Mouse (Mus musculus) stomach, embryonic 16.5 days (tissue): ENCODE measurements around the gene Slc25a20. TPM values are rescaled to one million over a fixed set of nuclear protein-coding genes. Genes with fewer than 3 reads are reported as not detected.

Experiments used
- ATAC-seq: fragments of 200-750 bp; cut with Nextera tagmentation; 2 replicates; pipeline ENCODE4 v1.8.0; 2017; ENCODE audit warnings: moderate number of reproducible peaks, moderate TSS enrichment; ENCODE audit not compliant: insufficient read depth, low FRiP score
- H3K27ac ChIP-seq: fragments of 300-500 bp; sonication (generic); 2 replicates; pipeline ENCODE4 v1.5.1; 2014; ENCODE audit warnings: low read length
- H3K27me3 ChIP-seq: fragments of 300-500 bp; sonication (generic); 2 replicates; pipeline ENCODE4 v1.6.1; 2014; ENCODE audit warnings: low read length, control low read depth, mixed read lengths; ENCODE audit not compliant: control insufficient read depth, insufficient read depth
- H3K36me3 ChIP-seq: fragments of 300-500 bp; sonication (generic); 2 replicates; pipeline ENCODE4 v1.6.1; 2014; ENCODE audit warnings: low read length; ENCODE audit not compliant: control insufficient read depth, insufficient read depth
- H3K4me1 ChIP-seq: fragments of 300-500 bp; sonication (generic); 2 replicates; pipeline ENCODE4 v1.6.1; 2014; ENCODE audit warnings: low read length, control low read depth, mixed read lengths; ENCODE audit not compliant: control insufficient read depth, insufficient read depth
- H3K4me2 ChIP-seq: fragments of 300-500 bp; sonication (generic); 2 replicates; pipeline ENCODE4 v1.6.1; 2014; ENCODE audit warnings: low read depth, low read length, mixed read lengths
- H3K4me3 ChIP-seq: fragments of 300-500 bp; sonication (generic); replicated peaks from 2 replicates; pipeline ENCODE4 v1.5.1; 2014; ENCODE audit warnings: mild to moderate bottlenecking, low read length
- H3K9ac ChIP-seq: fragments of 300-500 bp; sonication (generic); 2 replicates; pipeline ENCODE4 v1.6.1; 2014; ENCODE audit warnings: low read length
- H3K9me3 ChIP-seq: fragments of 300-500 bp; sonication (generic); replicated peaks from 2 replicates; pipeline ENCODE4 v1.6.1; 2016; ENCODE audit warnings: low read length, control low read depth; ENCODE audit not compliant: control insufficient read depth
- WGBS: fragments of 180-500 bp; shearing (Covaris S2); extraction: QIAGEN DNeasy Blood & Tissue Kit; methylation state at CpG from one replicate; pipeline ENCODE4 v1.1.7; 2014; 5-methylcytosine and 5-hydroxymethylcytosine counted together
- microRNA-seq: library from miRNA; unstranded; fragments of <30 nt; microRNA quantifications from one replicate; pipeline ENCODE4, GENCODE M21; 2016
- polyA plus RNA-seq: library from polyadenylated mRNA; unstranded; fragments of >200 nt; fragmentation: Nextera tagmentation; extraction: Ambion mirVana; gene quantifications from 2 replicates; pipeline ENCODE4 v1.2.1, GENCODE M21; 2015

The Slc25a20 gene
- polyA plus RNA-seq, 1 experiment from 2014 or later = 47.8 TPM

GRCm38 (mm10) chr9:108710767-108711166, 48.9 kb downstream of the Slc25a20 start:
- Histone ChIP-seq H3K4me1 (no peaks in the 10 kb centered on the region), H3K4me2 (no peak overlapping the region), H3K27me3 (no peaks in the 10 kb centered on the region), H3K9ac (no peak overlapping the region), H3K9me3 (no peaks in the 10 kb centered on the region), H3K36me3 (no peaks in the 10 kb centered on the region), H3K27ac (no peak overlapping the region), H3K4me3 (no peak overlapping the region)
- WGBS = 79% methylated on average over 7 of the region's 7 CpGs
- no peak for ATAC-seq

- WGBS = 81% methylated on average over 4 of the region's 4 CpGs
These were observed 54.3 kb downstream of the Slc25a20 start for GRCm38 (mm10) chr9:108716199-108716598.

GRCm38 (mm10) chr9:108723751-108724150, 61.9 kb downstream of the Slc25a20 start:
- ATAC-seq = no peak
- H3K4me2 ChIP-seq = no peak overlapping the region
- WGBS = 73% methylated on average over 2 of the region's 2 CpGs
- peaks cover 3% of the 10 kb centered on the region; the same call in 1 of the 2 replicates for H3K36me3 ChIP-seq
- H3K27me3 ChIP-seq = no peaks in the 10 kb centered on the region
- no peaks in the 10 kb centered on the region for H3K9me3 ChIP-seq
- no peak overlapping the region for H3K27ac ChIP-seq
- no peaks in the 10 kb centered on the region for H3K4me1 ChIP-seq
- no peak overlapping the region for H3K9ac ChIP-seq
- no peak overlapping the region for H3K4me3 ChIP-seq

More at GRCm38 (mm10) chr9:108716199-108716598, 54.3 kb downstream of the Slc25a20 start:
- H3K4me2 ChIP-seq = no peak overlapping the region
- no peaks in the 10 kb centered on the region for H3K9me3 ChIP-seq
- H3K36me3 ChIP-seq = peaks cover 3% of the 10 kb centered on the region; the same call in 1 of the 2 replicates
- no peak overlapping the region for H3K4me3 ChIP-seq
- no peak for ATAC-seq
- no peaks in the 10 kb centered on the region for H3K4me1 ChIP-seq
- H3K27ac ChIP-seq = no peak overlapping the region
- H3K27me3 ChIP-seq = no peaks in the 10 kb centered on the region
- no peak overlapping the region for H3K9ac ChIP-seq

- H3K9me3 ChIP-seq = no peaks in the 10 kb centered on the region
- H3K27me3 ChIP-seq = no peaks in the 10 kb centered on the region
- H3K9ac ChIP-seq = no peak overlapping the region
- ATAC-seq = no peak
- no peaks in the 10 kb centered on the region for H3K4me1 ChIP-seq
- H3K4me3 ChIP-seq = no peak overlapping the region
- no peaks in the 10 kb centered on the region for H3K36me3 ChIP-seq
- 86% methylated on average over 5 of the region's 5 CpGs for WGBS
- no peak overlapping the region for H3K27ac ChIP-seq
- H3K4me2 ChIP-seq = no peak overlapping the region
These were observed 64.2 kb downstream of the Slc25a20 start for GRCm38 (mm10) chr9:108726116-108726515.

- Histone ChIP-seq H3K27me3 (no peaks in the 10 kb centered on the region), H3K4me1 (no peaks in the 10 kb centered on the region), H3K4me3 (no peak overlapping the region), H3K36me3 (no peaks in the 10 kb centered on the region), H3K27ac (no peak overlapping the region), H3K4me2 (no peak overlapping the region), H3K9ac (no peak overlapping the region), H3K9me3 (no peaks in the 10 kb centered on the region)
- no peak for ATAC-seq
These were observed 67.2 kb downstream of the Slc25a20 start for GRCm38 (mm10) chr9:108729050-108729449.

- H3K36me3 ChIP-seq = no peaks in the 10 kb centered on the region
- H3K4me1 ChIP-seq = no peaks in the 10 kb centered on the region
- no peak for ATAC-seq
- no peak overlapping the region for H3K4me3 ChIP-seq
- no peaks in the 10 kb centered on the region for H3K9me3 ChIP-seq
- no peak overlapping the region for H3K9ac ChIP-seq
- H3K27ac ChIP-seq = no peak overlapping the region
- no peaks in the 10 kb centered on the region for H3K27me3 ChIP-seq
- no peak overlapping the region for H3K4me2 ChIP-seq
These were observed 70.6 kb downstream of the Slc25a20 start for GRCm38 (mm10) chr9:108732462-108732861.

Small RNA genes lying within 50 kb of the gene (microRNA-seq; reads per million reads assigned to microRNA genes)
- not detected for gene Gm26298

Other genes starting within 250 kb of the Slc25a20 start
- gene Ccdc36, start 233.6 kb upstream of the Slc25a20 start, polyA plus RNA-seq = 1.3 and 1.9 TPM in 2 replicates
- gene BC048562, start 225.6 kb upstream of the Slc25a20 start, polyA plus RNA-seq = not detected in 2 replicates
- 51.6 and 55.7 TPM in 2 replicates for gene Ccdc71, start 201.6 kb upstream of the Slc25a20 start, polyA plus RNA-seq
- gene Klhdc8b, start 200.5 kb upstream of the Slc25a20 start, polyA plus RNA-seq = 63.4 and 67.5 TPM in 2 replicates
- 61.4 and 68.7 TPM in 2 replicates for gene Lamb2, start 182.4 kb upstream of the Slc25a20 start, polyA plus RNA-seq
- 41.1 and 49.5 TPM in 2 replicates for gene Usp19, start 171.5 kb upstream of the Slc25a20 start, polyA plus RNA-seq
- 106 and 127 TPM in 2 replicates for gene Qars, start 154.4 kb upstream of the Slc25a20 start, polyA plus RNA-seq
- gene Qrich1, start 145.3 kb upstream of the Slc25a20 start, polyA plus RNA-seq = 95.4 and 97.1 TPM in 2 replicates
- 134 and 147 TPM in 2 replicates for gene Impdh2, start 101.8 kb upstream of the Slc25a20 start, polyA plus RNA-seq
- 27.9 and 38.5 TPM in 2 replicates for gene Ndufaf3, start 94.7 kb upstream of the Slc25a20 start, polyA plus RNA-seq
- 112 and 137 TPM in 2 replicates for gene Dalrd3, start 92.2 kb upstream of the Slc25a20 start, polyA plus RNA-seq
- gene Wdr6, start 83.3 kb upstream of the Slc25a20 start, polyA plus RNA-seq = 82.0 and 86.6 TPM in 2 replicates
- 5.6 and 7.9 TPM in 2 replicates for gene P4htm, start 64.4 kb upstream of the Slc25a20 start, polyA plus RNA-seq
- 45.5 and 50.8 TPM in 2 replicates for gene Arih2, start 12.7 kb upstream of the Slc25a20 start, polyA plus RNA-seq
- 19.7 and 23.4 TPM in 2 replicates for gene Prkar2a, start 27.2 kb downstream of the Slc25a20 start, polyA plus RNA-seq
- gene Ip6k2, start 121.7 kb downstream of the Slc25a20 start, polyA plus RNA-seq = 64.8 and 65.3 TPM in 2 replicates
- gene Nckipsd, start 146.3 kb downstream of the Slc25a20 start, polyA plus RNA-seq = 13.7 and 14.2 TPM in 2 replicates
- 0.74 and 1.0 TPM in 2 replicates for gene Celsr3, start 164.2 kb downstream of the Slc25a20 start, polyA plus RNA-seq
- 15.5 and 16.1 TPM in 2 replicates for gene Slc26a6, start 191.2 kb downstream of the Slc25a20 start, polyA plus RNA-seq